Mouse (Mus musculus): ENCODE data around the gene Fcrl5. TPM values are rescaled to one million over a fixed set of nuclear protein-coding genes. Genes with fewer than 3 reads are reported as not detected.
"Not testable (repeated sequence)": the region's sequence is repeated elsewhere in the genome, so short reads cannot be mapped to it uniquely, and the experiment has no call there.

Fcrl5 gene
- total RNA-seq (2015) (0.05 TPM in 1 of 2 replicates, not detected in the other), total RNA-seq (2017) (not detected in 2 replicates)

DNA sequence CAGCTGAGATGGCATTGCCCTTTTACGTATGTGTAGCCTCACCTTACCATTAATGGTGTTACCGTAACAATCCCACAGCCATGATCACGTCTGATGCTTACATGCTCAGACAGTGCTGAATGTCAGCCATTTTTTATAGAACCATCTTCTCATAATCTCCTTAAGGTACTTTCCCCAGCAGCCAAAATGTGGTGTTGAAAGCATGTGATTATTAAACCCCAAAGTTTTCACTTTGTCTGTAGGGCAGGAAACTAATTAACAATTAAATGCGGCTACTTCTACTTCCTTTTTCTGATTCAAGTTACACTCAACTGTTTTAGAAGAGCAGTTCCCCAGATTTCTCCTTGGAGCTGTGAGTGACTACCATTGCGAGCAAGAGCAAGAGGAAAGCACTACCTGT, at the start of gene Fcrl5:
TSS of gene Fcrl5 (plus strand) at position 295 of the 400 bp plus-strand sequence.
- peak; percentile 23; the same call in 1 of the 2 replicates for ATAC-seq (replicated peaks; ENCODE audit: poor library complexity)

DNA sequence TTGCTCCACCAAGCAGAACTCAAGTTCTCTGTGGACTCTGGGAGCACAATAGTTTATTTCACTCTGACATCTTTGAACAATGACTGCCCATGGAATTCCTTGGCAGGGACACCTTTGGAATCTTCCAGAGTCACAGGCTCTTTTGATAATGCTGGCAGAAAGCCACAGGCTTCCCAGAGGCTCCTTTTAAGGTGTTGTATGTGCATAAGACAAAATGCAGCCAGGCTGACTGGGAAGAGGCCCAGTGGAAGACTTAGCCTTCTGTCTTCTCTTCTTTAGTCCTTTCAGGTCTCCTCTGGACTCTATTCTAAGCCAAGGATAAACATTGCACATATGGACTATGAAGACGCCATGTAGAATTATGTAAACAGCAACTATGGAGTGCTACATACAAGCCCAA, 44.6 kb upstream of the Fcrl5 start:
- ATAC-seq (replicated peaks; ENCODE audit: poor library complexity): no peak

- no peak for ATAC-seq (replicated peaks; ENCODE audit: poor library complexity)
Observed at GRCm38 (mm10) chr3:87398809-87399208, 36.8 kb upstream of the Fcrl5 start.

DNA sequence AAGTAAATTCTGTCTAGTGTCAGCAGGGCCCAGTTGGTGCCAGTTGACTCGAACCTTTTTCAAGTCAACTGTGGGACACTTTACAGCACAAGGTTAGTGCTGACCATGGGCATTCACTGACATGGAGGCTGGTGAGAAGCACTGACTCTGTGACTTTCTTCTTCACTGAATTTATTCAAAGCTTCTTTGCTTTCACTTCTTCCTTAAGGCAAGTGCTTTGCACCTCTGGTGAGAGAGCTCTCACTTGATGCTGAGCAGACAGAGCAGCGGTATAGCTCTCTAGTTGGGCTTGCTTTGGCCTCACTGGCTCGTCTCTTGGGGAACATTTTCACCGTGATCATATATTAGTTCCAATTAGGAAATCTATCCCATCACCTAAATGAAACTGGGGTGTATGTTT, 35.7 kb upstream of the Fcrl5 start:
- ATAC-seq (replicated peaks; ENCODE audit: poor library complexity): no peak

DNA sequence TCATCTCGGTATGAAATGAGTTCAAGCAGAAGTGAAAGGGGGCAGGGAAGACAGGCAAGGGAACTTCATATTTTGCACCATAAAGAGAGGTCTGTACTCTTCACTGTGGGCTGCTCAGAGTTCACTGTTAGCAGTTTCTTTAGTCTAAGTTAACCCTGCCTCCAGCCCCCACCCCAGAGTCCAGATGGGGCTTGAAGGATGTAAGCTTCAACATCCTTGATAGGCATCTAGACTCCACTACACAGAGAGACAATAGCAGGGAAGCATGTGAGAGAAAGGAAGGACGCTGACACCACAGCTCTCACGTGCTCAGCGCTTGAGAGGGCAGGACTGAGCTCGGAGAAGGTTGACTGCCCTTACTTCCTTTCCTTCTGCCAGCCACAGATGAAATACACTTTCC, 34.3 kb upstream of the Fcrl5 start:
- peak; percentile 94 for ATAC-seq (replicated peaks; ENCODE audit: poor library complexity)

DNA sequence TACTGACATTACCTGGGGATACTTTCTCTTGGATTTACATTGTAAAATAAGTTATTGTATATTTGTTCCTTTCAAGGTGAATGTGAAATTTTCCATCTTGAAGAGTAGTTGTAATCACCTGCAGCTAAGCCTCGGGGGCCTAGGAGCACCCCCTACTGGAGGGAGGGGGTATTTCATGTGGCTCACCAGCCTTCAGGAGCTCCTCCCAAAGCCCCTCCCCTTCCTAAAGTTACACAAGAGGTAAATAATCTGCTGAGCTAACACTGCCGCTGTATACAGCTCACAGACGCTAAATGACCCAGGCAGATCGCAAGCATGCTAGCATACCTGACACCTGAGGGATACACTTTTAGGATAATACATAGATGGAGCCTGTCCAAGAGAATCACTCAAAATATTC, 27.4 kb upstream of the Fcrl5 start:
- ATAC-seq (replicated peaks; ENCODE audit: poor library complexity): peak; percentile 99

- ATAC-seq (replicated peaks; ENCODE audit: poor library complexity): no peak
Observed at GRCm38 (mm10) chr3:87409196-87409935, 26.2 kb upstream of the Fcrl5 start.

DNA sequence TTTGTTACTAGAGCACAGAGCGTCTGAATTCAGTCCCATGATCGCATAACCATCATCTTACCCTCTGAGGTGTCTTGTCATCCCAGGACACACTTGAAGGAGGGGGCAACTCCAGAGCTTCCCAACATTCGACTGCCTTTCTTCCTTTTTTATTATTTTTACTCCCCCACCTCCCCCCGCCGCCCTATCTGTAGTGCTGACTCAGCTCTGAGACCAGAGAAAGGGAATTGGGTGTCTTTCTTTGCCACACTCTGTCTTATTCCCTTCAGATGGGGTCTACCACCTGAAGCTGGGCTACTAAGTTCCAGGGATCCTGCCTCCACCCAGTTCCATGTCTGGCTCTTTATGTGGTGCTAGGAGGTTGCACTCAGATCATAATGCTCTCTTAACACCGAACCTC, 25.0 kb upstream of the Fcrl5 start:
- ATAC-seq (replicated peaks; ENCODE audit: poor library complexity): no peak

- ATAC-seq (replicated peaks; ENCODE audit: poor library complexity): peak; percentile 71
Observed at GRCm38 (mm10) chr3:87411150-87411549, 24.4 kb upstream of the Fcrl5 start.

DNA sequence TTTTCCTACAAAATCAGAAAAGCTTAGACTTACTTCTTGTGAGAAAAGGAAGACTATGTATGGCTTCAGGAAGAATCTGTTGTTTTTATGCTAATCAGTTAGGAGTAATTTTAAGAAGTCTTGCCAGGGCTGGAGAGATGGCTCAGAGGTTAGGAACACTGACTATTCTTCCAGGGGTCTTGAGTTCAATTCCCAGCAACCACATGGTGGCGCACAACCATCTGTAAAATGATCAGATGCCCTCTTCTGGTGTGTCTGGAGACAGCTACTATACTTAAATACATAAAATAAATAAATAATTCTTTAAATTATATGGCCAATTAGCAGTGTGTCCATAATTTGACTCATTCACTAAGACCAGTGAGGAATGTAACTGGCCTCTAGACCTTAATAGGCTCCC, 14.9 kb upstream of the Fcrl5 start:
- no peak for ATAC-seq (replicated peaks; ENCODE audit: poor library complexity)

GRCm38 (mm10) chr3:87422386-87422910, 13.1 kb upstream of the Fcrl5 start:
- no peak for ATAC-seq (replicated peaks; ENCODE audit: poor library complexity)

- no peak for ATAC-seq (replicated peaks; ENCODE audit: poor library complexity)
Observed at GRCm38 (mm10) chr3:87440586-87440985, 5.0 kb downstream of the Fcrl5 start.

DNA sequence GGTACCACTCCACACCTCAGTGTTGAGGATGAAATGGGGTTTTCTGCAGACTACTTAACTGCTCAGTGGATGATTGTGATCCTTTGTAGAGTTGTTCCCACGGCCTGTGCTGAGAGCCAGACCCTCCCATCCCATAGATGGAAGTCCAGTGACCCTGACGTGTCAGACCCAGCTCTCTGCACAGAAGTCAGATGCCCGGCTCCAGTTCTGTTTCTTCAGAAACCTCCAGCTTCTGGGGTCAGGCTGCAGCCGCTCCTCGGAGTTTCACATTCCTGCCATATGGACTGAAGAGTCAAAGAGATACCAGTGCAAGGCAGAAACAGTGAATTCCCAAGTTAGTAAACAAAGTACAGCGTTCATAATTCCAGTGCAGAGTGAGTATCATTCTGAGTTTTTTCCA, 8.4 kb downstream of the Fcrl5 start:
- ATAC-seq (replicated peaks; ENCODE audit: poor library complexity): no peak

DNA sequence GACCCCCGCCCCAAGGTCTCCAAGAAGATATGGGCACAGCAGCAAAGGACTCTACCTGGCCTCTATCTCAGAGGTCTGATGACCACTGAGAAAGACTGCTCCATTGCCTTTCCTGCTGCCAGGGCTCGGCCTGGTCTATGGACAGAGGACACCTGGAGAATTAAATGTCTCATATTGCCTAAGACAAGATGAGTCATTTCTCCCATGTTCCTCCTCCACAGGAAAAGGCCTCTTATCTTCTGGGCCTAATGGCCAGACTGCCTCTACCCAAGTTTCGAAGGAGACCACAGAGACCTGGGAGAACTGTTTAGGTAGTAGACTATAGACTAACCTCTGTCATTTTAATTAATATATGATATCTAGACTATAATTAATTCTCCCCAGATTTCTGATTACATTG, 29.9 kb downstream of the Fcrl5 start:
- ATAC-seq (replicated peaks; ENCODE audit: poor library complexity): 0 out of 2 replicates have a peak, but pooled peaks have one; percentile 23

- ATAC-seq (replicated peaks; ENCODE audit: poor library complexity): peak; percentile 96
Observed at GRCm38 (mm10) chr3:87467011-87467410, 31.4 kb downstream of the Fcrl5 start.

DNA sequence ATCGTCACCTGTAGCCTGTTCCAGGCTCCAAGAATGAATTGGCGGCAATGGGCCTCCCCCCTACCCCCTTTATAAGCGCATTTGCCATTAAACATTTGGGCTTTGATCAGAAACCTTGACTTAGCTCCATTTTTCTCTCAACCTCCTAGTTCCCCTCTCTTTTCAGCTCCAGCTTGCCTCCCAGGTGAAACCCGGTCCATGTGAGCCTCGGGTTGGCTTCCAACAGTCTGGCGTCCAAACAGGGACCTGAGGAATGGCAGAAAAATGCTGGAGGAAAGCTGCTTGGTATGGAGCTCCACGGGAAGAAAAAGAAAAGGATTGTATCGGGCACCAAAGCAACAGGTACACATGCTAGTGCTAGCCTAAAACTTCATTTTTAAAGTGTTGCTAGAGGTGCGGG, 31.8 kb downstream of the Fcrl5 start:
- no peak for ATAC-seq (replicated peaks; ENCODE audit: poor library complexity)

GRCm38 (mm10) chr3:87477948-87478347, 42.4 kb downstream of the Fcrl5 start:
- ATAC-seq (replicated peaks; ENCODE audit: poor library complexity): not testable (repeated sequence)

- ATAC-seq (replicated peaks; ENCODE audit: poor library complexity): not testable (repeated sequence)
Observed at GRCm38 (mm10) chr3:87478596-87478995, 43.0 kb downstream of the Fcrl5 start.

DNA sequence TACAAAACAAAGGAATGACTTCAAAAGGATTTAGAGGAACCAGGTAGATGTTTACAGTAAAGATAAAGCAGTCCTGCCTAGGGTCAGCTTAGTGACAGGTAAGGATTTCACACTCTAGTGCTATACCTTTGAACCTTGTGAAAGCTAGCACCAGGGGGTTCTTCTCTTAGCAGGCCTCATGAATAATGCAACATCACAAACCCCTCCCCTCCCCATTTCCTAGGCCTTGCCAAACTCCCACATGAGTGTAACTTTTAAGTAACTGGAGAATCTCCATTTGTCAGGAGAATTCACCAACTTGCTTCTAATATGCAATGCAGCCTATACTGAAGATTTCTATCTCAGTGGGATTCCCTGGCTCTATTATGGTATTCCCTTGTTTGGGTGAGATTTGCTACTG, 43.7 kb downstream of the Fcrl5 start:
- not testable (repeated sequence) for ATAC-seq (replicated peaks; ENCODE audit: poor library complexity)

DNA sequence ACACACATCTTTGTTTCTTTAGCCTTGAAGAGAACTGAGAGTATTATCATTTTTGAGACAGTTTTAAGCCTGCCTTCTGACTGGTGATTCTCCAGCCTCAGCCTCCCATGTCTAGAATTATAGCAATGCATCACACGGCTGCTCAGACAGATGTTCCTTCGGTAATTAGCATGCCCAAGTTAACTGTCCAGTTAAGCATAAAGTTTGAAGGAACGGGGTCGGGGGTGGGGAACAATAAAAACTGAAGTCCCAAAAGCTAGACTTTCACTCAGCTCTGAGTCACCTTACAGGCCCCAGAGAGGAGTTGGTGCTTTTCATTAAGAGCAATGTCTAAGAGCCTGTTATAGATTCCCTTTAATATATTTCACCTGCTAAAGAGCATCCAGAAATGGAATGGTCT, 51.8 kb downstream of the Fcrl5 start:
- ATAC-seq (replicated peaks; ENCODE audit: poor library complexity): no peak

GRCm38 (mm10) chr3:87487911-87488310, 52.3 kb downstream of the Fcrl5 start:
- ATAC-seq (replicated peaks; ENCODE audit: poor library complexity): peak; percentile 72

DNA sequence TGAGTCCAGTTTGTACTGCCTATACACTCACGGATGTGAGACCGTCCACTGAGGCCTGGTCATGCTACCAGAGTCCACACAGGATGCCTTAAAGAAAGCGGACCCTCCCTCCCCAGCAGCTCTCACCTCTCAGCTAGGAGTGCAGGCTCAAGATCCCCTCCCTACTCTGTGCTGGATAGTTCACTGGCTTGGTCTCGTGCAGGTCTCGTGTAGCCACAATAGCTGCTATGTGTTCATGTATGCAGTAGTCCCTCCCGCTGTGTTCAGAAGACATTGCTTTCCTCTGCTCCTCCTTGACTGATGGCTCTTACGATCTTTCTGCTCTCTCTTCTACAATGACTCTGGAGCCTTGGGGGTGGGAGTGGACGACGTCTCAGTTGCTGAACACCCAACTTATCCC, 62.7 kb downstream of the Fcrl5 start:
- ATAC-seq (replicated peaks; ENCODE audit: poor library complexity): no peak

GRCm38 (mm10) chr3:87499072-87499471, 63.5 kb downstream of the Fcrl5 start:
- ATAC-seq (replicated peaks; ENCODE audit: poor library complexity): peak; percentile 87
